21 mouse cellular contexts compared by ENCODE assay signal in the genomic region with DNA sequence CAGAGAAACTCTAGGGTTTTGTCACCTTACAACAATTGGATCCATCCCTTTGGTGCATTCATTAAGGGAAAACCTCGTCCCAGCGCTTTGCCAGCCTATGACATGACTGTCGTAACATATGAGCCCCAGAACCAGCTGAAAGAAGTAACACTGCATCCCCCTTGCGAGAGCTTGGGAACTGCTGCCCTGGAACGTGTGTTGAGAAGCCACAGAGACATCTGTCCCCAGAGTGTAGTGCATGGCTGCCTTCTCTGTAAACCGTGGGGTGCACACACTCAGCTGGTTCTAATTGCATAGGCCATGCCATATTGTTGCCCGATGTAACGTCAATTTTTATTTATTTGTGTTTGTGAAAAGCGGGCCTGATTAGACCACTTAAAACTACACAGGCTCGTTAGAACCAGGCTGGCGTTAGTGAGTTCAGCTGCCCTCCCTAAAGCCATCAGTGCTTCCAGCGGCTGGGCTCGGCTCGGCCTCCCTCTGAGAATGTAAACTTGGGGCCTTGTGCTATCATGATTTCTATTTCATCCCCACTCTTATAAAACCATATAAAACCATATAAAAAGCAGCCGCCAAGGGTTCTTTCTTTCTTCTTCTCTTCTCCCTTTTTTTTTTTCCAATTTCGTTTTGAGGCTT. TPM values are rescaled to one million over a fixed set of nuclear protein-coding genes. Genes with fewer than 3 reads are reported as not detected.
DNase-seq lines count a peak whose midpoint lies in the region; ATAC-seq and TF ChIP-seq lines count a peak whose summit lies in the region.
"Had no signal": no experiment of that assay in that cellular context is flagged by ENCODE, and none has a peak within 500 bp of the region (broad histone marks: within the 10 kb centered on the region; RNA-seq: fewer than 3 reads in every experiment).

No protein-coding gene starts in this region.

- ATAC-seq in midbrain, embryonic 13.5 days: no peak
- ATAC-seq in midbrain, embryonic 16.5 days: no peak
- ATAC-seq: forebrain, embryonic 13.5 days; inflammation-experienced regulatory T-cells, adult 6 months; midbrain, embryonic 15.5 days had no signal

- no peaks in the 10 kb centered on the region for H3K9me3 ChIP-seq in midbrain, embryonic 13.5 days
- no peaks in the 10 kb centered on the region for H3K9me3 ChIP-seq in midbrain, embryonic 16.5 days (replicated peaks; ENCODE audit: control insufficient read depth, low read length, poor library complexity, severe bottlenecking)
- H3K9me3 ChIP-seq: forebrain, embryonic 13.5 days; heart, embryonic 13.5 days; hindbrain, embryonic 13.5 days; megakaryocyte, embryonic 14.5 days; midbrain, embryonic 15.5 days had no signal

- 0 out of 2 replicates have a peak, but pooled peaks cover 5% of the 10 kb centered on the region for H3K4me1 ChIP-seq in midbrain, embryonic 13.5 days (replicated peaks)
- H3K4me1 ChIP-seq in midbrain, embryonic 16.5 days (ENCODE audit: control insufficient read depth, insufficient read depth, low read length): no peaks in the 10 kb centered on the region
- H3K4me1 ChIP-seq: forebrain, embryonic 13.5 days; megakaryocyte, embryonic 14.5 days; midbrain, embryonic 15.5 days had no signal

- 51% methylated on average over 16 of the region's 16 CpGs for WGBS in midbrain, embryonic 13.5 days
- 51% methylated on average over 16 of the region's 16 CpGs for WGBS in midbrain, embryonic 16.5 days

- H3K9ac ChIP-seq in midbrain, embryonic 13.5 days (replicated peaks): no peak overlapping the region
- no peak overlapping the region for H3K9ac ChIP-seq in midbrain, embryonic 16.5 days (ENCODE audit: low read depth, low read length)
- H3K9ac ChIP-seq: forebrain, embryonic 13.5 days; heart, embryonic 13.5 days; hindbrain, embryonic 13.5 days; midbrain, embryonic 15.5 days had no signal

- no peak overlapping the region for H3K4me3 ChIP-seq in left cerebral cortex, adult 2 months
- H3K4me3 ChIP-seq in midbrain, embryonic 13.5 days (replicated peaks): no peak overlapping the region
- no peak overlapping the region for H3K4me3 ChIP-seq in midbrain, embryonic 16.5 days (ENCODE audit: low read depth, low read length)
- H3K4me3 ChIP-seq: forebrain, embryonic 13.5 days; gastrocnemius, adult 2 months; heart, embryonic 13.5 days; hindbrain, embryonic 13.5 days; megakaryocyte, embryonic 14.5 days; midbrain, embryonic 15.5 days had no signal

- peak; percentile 3 to 7 for DNase-seq in left cerebral cortex, adult 2 months (ENCODE audit: extremely low spot score in 1 of 2, low spot score in 2 of 2)
- no peak for DNase-seq in left cerebral cortex, postnatal 14 days (ENCODE audit: low spot score in 2 of 2)
- DNase-seq in testis, postnatal 10 days (ENCODE audit: low spot score): peak; percentile 36
- DNase-seq in testis, postnatal 14 days (ENCODE audit: low spot score): no peak
- DNase-seq in forelimb bud, embryonic 11.5 days (ENCODE audit: low read depth, low spot score): peak; percentile 35
- DNase-seq in retina, postnatal 1 day: peak; percentile 47
- DNase-seq: cerebellum, adult 9-10 months; gastrocnemius, adult 2 months; kidney, adult 9 months; kidney, postnatal 25 days; layer of hippocampus, adult 9-11 months; thymus, adult 18-20 months; thymus, postnatal 4 days had no signal

- no peak overlapping the region for H3K4me2 ChIP-seq in midbrain, embryonic 13.5 days (replicated peaks)
- no peak overlapping the region for H3K4me2 ChIP-seq in midbrain, embryonic 16.5 days (ENCODE audit: low read length)
- H3K4me2 ChIP-seq: forebrain, embryonic 13.5 days; heart, embryonic 13.5 days; hindbrain, embryonic 13.5 days; midbrain, embryonic 15.5 days had no signal

- no peaks in the 10 kb centered on the region; the same call in 1 of the 2 replicates for H3K27me3 ChIP-seq in midbrain, embryonic 13.5 days
- no peaks in the 10 kb centered on the region for H3K27me3 ChIP-seq in midbrain, embryonic 16.5 days (ENCODE audit: control insufficient read depth, insufficient read depth, low read depth, low read length)
- H3K27me3 ChIP-seq: forebrain, embryonic 13.5 days; heart, embryonic 13.5 days; hindbrain, embryonic 13.5 days; midbrain, embryonic 15.5 days had no signal

- intact Hi-C loops in left cerebral cortex, adult 2 months (cut with DNase I): no loop called here
- intact Hi-C loops in left cerebral cortex, postnatal 14 days (cut with DNase I): no loop called here

- no peaks in the 10 kb centered on the region for H3K36me3 ChIP-seq in midbrain, embryonic 13.5 days
- H3K36me3 ChIP-seq in midbrain, embryonic 16.5 days (ENCODE audit: control insufficient read depth, insufficient read depth, low read length): no peaks in the 10 kb centered on the region
- H3K36me3 ChIP-seq: heart, embryonic 13.5 days; hindbrain, embryonic 13.5 days; midbrain, embryonic 15.5 days had no signal

- no peak overlapping the region for H3K27ac ChIP-seq in left cerebral cortex, adult 2 months
- H3K27ac ChIP-seq in midbrain, embryonic 13.5 days: no peak overlapping the region
- no peak overlapping the region for H3K27ac ChIP-seq in midbrain, embryonic 16.5 days (ENCODE audit: low read length)
- H3K27ac ChIP-seq: forebrain, embryonic 13.5 days; gastrocnemius, adult 2 months; heart, embryonic 13.5 days; hindbrain, embryonic 13.5 days; midbrain, embryonic 15.5 days had no signal

- TF ChIP-seq CTCF in left cerebral cortex, adult 2 months (IDR thresholded peaks at IDR 0.05): no peak

RNA-seq across cellular contexts. Expression of a gene that starts 59.6 kb away (rescaled TPM):
- under 1 TPM; 0.72 to 0.86 TPM for total RNA-seq in left cerebral cortex, adult 2 months (2021)
- total RNA-seq in left cerebral cortex, postnatal 14 days (2021): 1 to 10 TPM; 1.0 to 1.2 TPM
- 0.99 and 1.1 TPM in 2 replicates for polyA plus RNA-seq in midbrain, embryonic 13.5 days (2015; fragmentation: Nextera tagmentation; extraction: Ambion mirVana)
- polyA plus RNA-seq in midbrain, embryonic 16.5 days (2015; fragmentation: Nextera tagmentation; extraction: Ambion mirVana): 0.83 and 0.84 TPM in 2 replicates
- polyA plus RNA-seq: inflammation-experienced regulatory T-cells, adult 6 months had no signal

Comparison
In these comparisons a context has a peak if more than half of its experiments do, and no peak if none do; other contexts are left out.
1. DNase-seq: peak in left cerebral cortex, adult 2 months (2 of 2), testis, postnatal 10 days (single experiment), forelimb bud, embryonic 11.5 days (single experiment) and retina, postnatal 1 day (single experiment); none in left cerebral cortex, postnatal 14 days (0 of 2) and testis, postnatal 14 days (single experiment).